In the genomic region with DNA sequence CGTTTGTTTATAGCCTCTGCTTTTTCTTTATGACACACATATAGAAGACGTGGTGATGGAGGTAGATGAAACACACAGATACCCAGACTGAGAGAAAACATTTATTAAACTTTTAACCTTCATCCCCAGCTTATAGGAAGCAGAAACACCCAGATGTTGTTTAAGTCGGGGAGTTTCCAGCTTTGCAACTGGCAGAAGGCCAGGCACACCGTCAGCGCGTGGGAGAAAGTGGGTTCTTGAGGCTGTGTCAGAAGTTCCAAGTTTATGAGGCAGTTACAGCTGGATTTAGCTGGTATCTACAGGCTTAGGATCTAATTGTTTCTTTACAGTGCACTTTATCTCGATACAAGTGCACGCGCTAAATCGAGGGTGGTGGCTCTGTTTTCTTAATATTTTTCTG, we compare ENCODE assay signal across 9 mouse cellular contexts.
DNase-seq lines count a peak whose midpoint lies in the region; ATAC-seq and TF ChIP-seq lines count a peak whose summit lies in the region.
"Had no signal": no experiment of that assay in that cellular context is flagged by ENCODE, and none has a peak within 500 bp of the region (broad histone marks: within the 10 kb centered on the region; RNA-seq: fewer than 3 reads in every experiment).

No protein-coding gene starts in this region.

- no peaks in the 10 kb centered on the region for H3K27me3 ChIP-seq in limb, embryonic 13.5 days
- H3K27me3 ChIP-seq in limb, embryonic 10.5 days (ENCODE audit: low read depth, poor library complexity, severe bottlenecking), result no peaks in the 10 kb centered on the region
- H3K27me3 ChIP-seq in intestine, embryonic 15.5 days (replicated peaks), result no peaks in the 10 kb centered on the region
- H3K27me3 ChIP-seq in myocyte (ENCODE audit: control insufficient read depth, insufficient read depth, insufficient read length), result no peaks in the 10 kb centered on the region
- no peaks in the 10 kb centered on the region for H3K27me3 ChIP-seq in hindbrain, embryonic 11.5 days (ENCODE audit: control insufficient read depth, insufficient read depth, low read length)
- H3K27me3 ChIP-seq: embryonic facial prominence, embryonic 12.5 days had no signal

- no peaks in the 10 kb centered on the region for H3K9me3 ChIP-seq in limb, embryonic 13.5 days
- no peaks in the 10 kb centered on the region for H3K9me3 ChIP-seq in limb, embryonic 10.5 days (replicated peaks)
- no peaks in the 10 kb centered on the region for H3K9me3 ChIP-seq in intestine, embryonic 15.5 days
- H3K9me3 ChIP-seq in hindbrain, embryonic 11.5 days (ENCODE audit: control insufficient read depth, low read length), result no peaks in the 10 kb centered on the region
- H3K9me3 ChIP-seq: embryonic facial prominence, embryonic 12.5 days had no signal

- no peaks in the 10 kb centered on the region for H3K79me2 ChIP-seq in myocyte (ENCODE audit: control insufficient read depth, insufficient read depth)

- no peak for DNase-seq in limb, embryonic 10.5 days (ENCODE audit: low spot score)
- DNase-seq in T-cell, adult 2 months (ENCODE audit: low spot score), result peak; percentile 84
- DNase-seq in hindbrain, embryonic 11.5 days (ENCODE audit: low spot score), result no peak
- DNase-seq in left cerebral cortex, adult 11 months (ENCODE audit: low spot score), result no peak
- no peak for DNase-seq in MN1 (ENCODE audit: low spot score)

- 33% methylated on average over 10 of the region's 10 CpGs for WGBS in limb, embryonic 13.5 days
- WGBS in limb, embryonic 10.5 days, result 94% methylated on average over 10 of the region's 10 CpGs
- WGBS in intestine, embryonic 15.5 days, result 30% methylated on average over 10 of the region's 10 CpGs
- WGBS in hindbrain, embryonic 11.5 days, result 89% methylated on average over 10 of the region's 10 CpGs

- peak; percentile 67; the same call in 1 of the 2 replicates for ATAC-seq in limb, embryonic 13.5 days (ENCODE audit: low FRiP score, low read depth)
- peak; percentile 55 for ATAC-seq in intestine, embryonic 15.5 days
- no peak for ATAC-seq in hindbrain, embryonic 11.5 days (ENCODE audit: low FRiP score)

- no peak overlapping the region for H3K4me2 ChIP-seq in limb, embryonic 13.5 days (replicated peaks)
- no peak overlapping the region for H3K4me2 ChIP-seq in intestine, embryonic 15.5 days (replicated peaks)
- peak overlapping the region; percentile 19 for H3K4me2 ChIP-seq in myocyte (ENCODE audit: low read depth)
- no peak overlapping the region for H3K4me2 ChIP-seq in hindbrain, embryonic 11.5 days (replicated peaks; ENCODE audit: low read depth, low read length)
- H3K4me2 ChIP-seq: embryonic facial prominence, embryonic 12.5 days had no signal

- peaks cover 16% of the 10 kb centered on the region for H3K4me1 ChIP-seq in limb, embryonic 13.5 days
- H3K4me1 ChIP-seq in limb, embryonic 10.5 days, result peaks cover 2% of the 10 kb centered on the region
- H3K4me1 ChIP-seq in intestine, embryonic 15.5 days (replicated peaks), result peaks cover 8% of the 10 kb centered on the region; the same call in 1 of the 2 replicates
- no peaks in the 10 kb centered on the region for H3K4me1 ChIP-seq in hindbrain, embryonic 11.5 days (replicated peaks; ENCODE audit: control insufficient read depth, insufficient read depth, low read length)
- H3K4me1 ChIP-seq: embryonic facial prominence, embryonic 12.5 days had no signal

- no peak overlapping the region for H3K9ac ChIP-seq in limb, embryonic 13.5 days
- H3K9ac ChIP-seq in intestine, embryonic 15.5 days, result no peak overlapping the region
- H3K9ac ChIP-seq in hindbrain, embryonic 11.5 days (ENCODE audit: low read depth, low read length), result no peak overlapping the region
- H3K9ac ChIP-seq: embryonic facial prominence, embryonic 12.5 days had no signal

- no peak for TF ChIP-seq POLR2A in myocyte (IDR thresholded peaks at IDR 0.05; ENCODE audit: insufficient read length, low read depth)

- H3K4me3 ChIP-seq in limb, embryonic 13.5 days, result no peak overlapping the region
- no peak overlapping the region for H3K4me3 ChIP-seq in limb, embryonic 10.5 days
- H3K4me3 ChIP-seq in intestine, embryonic 15.5 days (replicated peaks), result no peak overlapping the region
- H3K4me3 ChIP-seq in myocyte, result no peak overlapping the region
- H3K4me3 ChIP-seq in hindbrain, embryonic 11.5 days (ENCODE audit: low read depth, low read length), result no peak overlapping the region
- H3K4me3 ChIP-seq: embryonic facial prominence, embryonic 12.5 days had no signal

- H3K27ac ChIP-seq in limb, embryonic 13.5 days, result no peak overlapping the region; the same call in 1 of the 2 replicates
- no peak overlapping the region for H3K27ac ChIP-seq in limb, embryonic 10.5 days
- no peak overlapping the region for H3K27ac ChIP-seq in intestine, embryonic 15.5 days
- no peak overlapping the region for H3K27ac ChIP-seq in hindbrain, embryonic 11.5 days (ENCODE audit: low read depth, low read length)
- H3K27ac ChIP-seq: embryonic facial prominence, embryonic 12.5 days had no signal

- H3K36me3 ChIP-seq in limb, embryonic 13.5 days, result no peaks in the 10 kb centered on the region
- H3K36me3 ChIP-seq in limb, embryonic 10.5 days, result no peaks in the 10 kb centered on the region
- no peaks in the 10 kb centered on the region for H3K36me3 ChIP-seq in intestine, embryonic 15.5 days
- H3K36me3 ChIP-seq in myocyte (ENCODE audit: control insufficient read depth, insufficient read depth), result no peaks in the 10 kb centered on the region
- no peaks in the 10 kb centered on the region for H3K36me3 ChIP-seq in hindbrain, embryonic 11.5 days (ENCODE audit: control insufficient read depth, insufficient read depth, low read length)
- H3K36me3 ChIP-seq: embryonic facial prominence, embryonic 12.5 days had no signal

- no peak overlapping the region for H3ac ChIP-seq in myocyte (ENCODE audit: control insufficient read depth, insufficient read length)

TF ChIP-seq in myocyte, 11 proteins besides CTCF, POLR2A, EP300 and RAD21:
- TF ChIP-seq E2F4 (IDR thresholded peaks at IDR 0.05; ENCODE audit: insufficient read depth) (no peak), TCF12 (IDR thresholded peaks at IDR 0.05; ENCODE audit: insufficient read depth, poor library complexity, severe bottlenecking) (no peak), REST (IDR thresholded peaks at IDR 0.05; ENCODE audit: insufficient read depth, insufficient read length) (no peak), MYOD1 (IDR thresholded peaks at IDR 0.05; ENCODE audit: control insufficient read depth in 1 of 3, insufficient read length in 2 of 3, low read depth in 2 of 3) (peak in 1 of 3 experiments; percentile 6), MYOG (IDR thresholded peaks at IDR 0.05; ENCODE audit: control insufficient read depth in 1 of 3, insufficient read depth in 1 of 3, insufficient read length in 2 of 3, low read depth in 2 of 3) (no peak)
TF ChIP-seq in myocyte: peak in this region for 1.
